Mouse (Mus musculus) retina, postnatal 1 day (tissue): ENCODE data around the gene Cbx1.
"Not testable (repeated sequence)": the region's sequence is repeated elsewhere in the genome, so short reads cannot be mapped to it uniquely, and the experiment has no call there.

Experiments used
- DNase-seq: peaks from one replicate; pipeline ENCODE4 v3.0.0-alpha.2; 2012

Gene Cbx1

GRCm38 (mm10) chr11:96775665-96776064 is 13.3 kb upstream of the Cbx1 start:
- no peak for DNase-seq

- no peak for DNase-seq
Measured at GRCm38 (mm10) chr11:96776068-96776467, 12.9 kb upstream of the Cbx1 start.

- peak; percentile 99 for DNase-seq
Measured at GRCm38 (mm10) chr11:96776968-96777962, 11.7 kb upstream of the Cbx1 start, which contains the start of gene Snx11. Snx11 (minus strand) TSS chr11:96777559.

- DNase-seq, result not testable (repeated sequence)
Measured at GRCm38 (mm10) chr11:96778061-96778627, 10.8 kb upstream of the Cbx1 start.

GRCm38 (mm10) chr11:96780306-96780705 is 8.6 kb upstream of the Cbx1 start:
- DNase-seq, result no peak

- DNase-seq, result peak; percentile 34
Measured at GRCm38 (mm10) chr11:96781425-96781824, 7.5 kb upstream of the Cbx1 start.

- peak; percentile 84 for DNase-seq
Measured at GRCm38 (mm10) chr11:96784847-96785246, 4.1 kb upstream of the Cbx1 start.

- no peak for DNase-seq
Measured at GRCm38 (mm10) chr11:96786731-96787450, 2.0 kb upstream of the Cbx1 start.

- no peak for DNase-seq
Measured at GRCm38 (mm10) chr11:96789990-96790389, 1.1 kb downstream of the Cbx1 start.

- no peak for DNase-seq
Measured at GRCm38 (mm10) chr11:96790681-96791080, 1.8 kb downstream of the Cbx1 start.

GRCm38 (mm10) chr11:96795491-96795890 is 6.6 kb downstream of the Cbx1 start:
- no peak for DNase-seq

- no peak for DNase-seq
Measured at GRCm38 (mm10) chr11:96796081-96796480, 7.2 kb downstream of the Cbx1 start.

- DNase-seq, result peak; percentile 26
Measured at GRCm38 (mm10) chr11:96796586-96796985, 7.7 kb downstream of the Cbx1 start.

- DNase-seq, result no peak
Measured at GRCm38 (mm10) chr11:96799511-96799910, 10.6 kb downstream of the Cbx1 start.

GRCm38 (mm10) chr11:96805606-96806005 is 16.7 kb downstream of the Cbx1 start:
- no peak for DNase-seq

GRCm38 (mm10) chr11:96808066-96808465 is 19.1 kb downstream of the Cbx1 start:
- peak; percentile 31 for DNase-seq

- no peak for DNase-seq
Measured at GRCm38 (mm10) chr11:96809562-96810235, 20.8 kb downstream of the Cbx1 start.

- DNase-seq, result not testable (repeated sequence)
Measured at GRCm38 (mm10) chr11:96811188-96811587, 22.3 kb downstream of the Cbx1 start.

GRCm38 (mm10) chr11:96813455-96813854 is 24.5 kb downstream of the Cbx1 start:
- DNase-seq, result no peak

GRCm38 (mm10) chr11:96813920-96814319 is 25.0 kb downstream of the Cbx1 start:
- DNase-seq, result no peak

- no peak for DNase-seq
Measured at GRCm38 (mm10) chr11:96814443-96814842, 25.5 kb downstream of the Cbx1 start.

GRCm38 (mm10) chr11:96815895-96816294 is 27.0 kb downstream of the Cbx1 start:
- no peak for DNase-seq

GRCm38 (mm10) chr11:96816494-96816893 is 27.6 kb downstream of the Cbx1 start:
- DNase-seq, result no peak
